Mouse (Mus musculus) kidney, postnatal 10 days (tissue): ENCODE measurements around the gene Alg14.

ENCODE experiments used
- DNase-seq: peaks from one replicate; pipeline ENCODE4 v3.0.0; 2021; ENCODE audit warnings: mixed read lengths

The Alg14 gene

GRCm38 (mm10) chr3:121370301-121370700 is 78.7 kb downstream of the Alg14 start:
- DNase-seq = no peak

GRCm38 (mm10) chr3:121370830-121371526 is 79.4 kb downstream of the Alg14 start:
- no peak for DNase-seq

- DNase-seq = no peak
Observed at GRCm38 (mm10) chr3:121371527-121372220, 80.1 kb downstream of the Alg14 start.

GRCm38 (mm10) chr3:121373897-121374441 is 82.4 kb downstream of the Alg14 start:
- DNase-seq = no peak

GRCm38 (mm10) chr3:121375541-121376129 is 84.1 kb downstream of the Alg14 start:
- DNase-seq = no peak

GRCm38 (mm10) chr3:121378708-121379612 is 87.4 kb downstream of the Alg14 start:
- DNase-seq = peak; percentile 82

- no peak for DNase-seq
Observed at GRCm38 (mm10) chr3:121379699-121380098, 88.1 kb downstream of the Alg14 start.

- DNase-seq = no peak
Observed at GRCm38 (mm10) chr3:121387471-121388009, 96.0 kb downstream of the Alg14 start.

- no peak for DNase-seq
Observed at GRCm38 (mm10) chr3:121389366-121389765, 97.8 kb downstream of the Alg14 start.

- peak; percentile 68 for DNase-seq
Observed at GRCm38 (mm10) chr3:121389860-121390530, 98.4 kb downstream of the Alg14 start.

GRCm38 (mm10) chr3:121390724-121391123 is 99.2 kb downstream of the Alg14 start:
- DNase-seq = peak; percentile 53

- DNase-seq = peak; percentile 75
Observed at GRCm38 (mm10) chr3:121395588-121396295, 104.2 kb downstream of the Alg14 start.

- DNase-seq = no peak
Observed at GRCm38 (mm10) chr3:121396561-121396960, 105.0 kb downstream of the Alg14 start.

- DNase-seq = no peak
Observed at GRCm38 (mm10) chr3:121397007-121397406, 105.4 kb downstream of the Alg14 start.

- no peak for DNase-seq
Observed at GRCm38 (mm10) chr3:121401384-121401783, 109.8 kb downstream of the Alg14 start.

- no peak for DNase-seq
Observed at GRCm38 (mm10) chr3:121402096-121402495, 110.5 kb downstream of the Alg14 start.

GRCm38 (mm10) chr3:121403449-121403848 is 111.9 kb downstream of the Alg14 start:
- no peak for DNase-seq

- no peak for DNase-seq
Observed at GRCm38 (mm10) chr3:121405101-121405500, 113.5 kb downstream of the Alg14 start.

- no peak for DNase-seq
Observed at GRCm38 (mm10) chr3:121407417-121407816, 115.8 kb downstream of the Alg14 start.

- DNase-seq = no peak
Observed at GRCm38 (mm10) chr3:121408386-121408785, 116.8 kb downstream of the Alg14 start.

GRCm38 (mm10) chr3:121411450-121411849 is 119.9 kb downstream of the Alg14 start:
- DNase-seq = no peak
